Mouse (Mus musculus) adrenal gland, postnatal 10 days (tissue): Measurements from ENCODE around the gene Slc48a1. TPM values are rescaled to one million over a fixed set of nuclear protein-coding genes. Genes with fewer than 3 reads are reported as not detected.

Experiments
- DNase-seq: peaks from one replicate; pipeline ENCODE4 v3.0.0; 2021; ENCODE audit warnings: mixed read lengths
- total RNA-seq, 2 experiments: library from RNA; stranded (reverse); gene quantifications; 2 replicates each; pipeline ENCODE4 v1.2.3; 2021

Gene Slc48a1
- total RNA-seq, 2 experiments from 2014 or later: 66.1 to 78.6 TPM

DNA sequence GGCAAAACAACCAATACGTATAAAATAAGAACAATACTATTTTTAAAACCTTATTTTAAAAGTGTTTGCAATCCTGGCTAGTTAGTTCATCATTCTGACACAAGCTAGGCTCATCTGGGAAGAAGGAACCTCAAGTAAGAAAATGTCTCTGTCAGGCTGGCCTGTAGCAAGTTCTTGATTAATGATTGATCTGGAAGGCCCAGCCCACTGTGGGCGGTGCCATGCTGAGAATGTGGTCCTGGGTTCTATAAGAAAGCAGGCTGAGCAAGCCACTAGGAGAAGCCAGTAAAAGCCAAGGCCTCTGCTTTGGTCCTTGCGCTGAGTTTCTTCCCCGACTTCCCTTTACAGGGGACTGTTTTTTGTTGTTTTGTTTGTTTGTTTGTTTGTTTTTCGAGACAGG, 25.8 kb upstream of the Slc48a1 start:
- DNase-seq: no peak

DNA sequence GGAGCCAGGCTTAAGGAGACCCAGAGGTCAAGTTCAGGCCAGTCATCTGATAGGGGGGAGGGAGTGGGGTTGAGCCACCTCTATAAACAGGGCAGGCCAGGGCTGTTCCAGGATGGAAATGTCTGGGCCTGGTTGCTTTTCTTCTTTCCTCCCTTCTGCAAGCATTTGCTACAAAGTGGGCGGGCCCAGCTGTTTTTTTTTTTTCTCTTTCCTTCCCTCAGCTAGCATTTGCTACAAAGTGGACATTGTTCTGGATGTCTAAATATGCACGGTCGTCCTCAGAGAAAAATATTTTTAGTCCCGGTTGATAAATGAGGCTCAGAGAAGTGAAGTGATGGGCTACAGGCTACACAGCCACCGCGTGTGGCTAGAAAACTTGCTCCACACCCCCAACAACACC, 23.8 kb upstream of the Slc48a1 start:
- DNase-seq: no peak

DNA sequence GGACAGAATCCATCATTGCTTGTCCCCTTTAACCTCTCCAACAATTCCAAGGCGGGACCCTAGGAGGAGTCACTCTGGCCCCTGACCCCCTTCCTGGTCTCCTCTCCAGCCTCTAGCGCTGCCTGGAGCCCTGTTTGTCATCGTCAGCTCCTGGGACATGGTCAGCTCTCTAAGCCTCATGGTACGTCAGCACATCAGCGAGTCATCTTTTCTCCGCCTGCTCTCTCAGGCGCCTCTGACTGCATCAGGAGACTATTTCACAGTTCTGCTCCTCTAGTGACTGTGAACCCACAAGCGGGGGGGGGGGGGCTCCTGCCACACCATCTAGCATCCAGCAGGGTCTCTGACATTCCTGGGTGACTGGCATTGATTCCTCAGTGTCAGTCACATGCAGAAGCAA, 23.0 kb upstream of the Slc48a1 start:
- no peak for DNase-seq

DNA sequence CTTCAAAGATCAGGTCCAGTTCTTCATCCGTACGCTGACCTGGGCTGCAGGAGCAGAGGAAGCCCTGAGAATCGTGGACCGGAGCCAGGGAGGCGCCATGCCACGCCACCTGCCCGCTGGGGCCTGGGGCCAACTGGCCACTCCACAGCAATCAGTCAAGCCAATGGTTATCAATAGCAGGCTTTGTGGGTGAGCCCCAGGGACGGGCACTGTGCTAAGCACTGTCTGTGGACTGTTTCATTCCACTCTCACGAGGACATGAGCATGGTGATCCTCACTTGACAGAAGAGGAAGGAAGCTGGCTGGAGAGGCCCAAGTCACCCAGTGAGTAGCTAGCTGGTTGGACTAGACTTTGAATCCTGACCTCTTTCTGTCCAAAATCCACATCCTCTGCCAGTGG, 18.3 kb upstream of the Slc48a1 start:
- no peak for DNase-seq

DNA sequence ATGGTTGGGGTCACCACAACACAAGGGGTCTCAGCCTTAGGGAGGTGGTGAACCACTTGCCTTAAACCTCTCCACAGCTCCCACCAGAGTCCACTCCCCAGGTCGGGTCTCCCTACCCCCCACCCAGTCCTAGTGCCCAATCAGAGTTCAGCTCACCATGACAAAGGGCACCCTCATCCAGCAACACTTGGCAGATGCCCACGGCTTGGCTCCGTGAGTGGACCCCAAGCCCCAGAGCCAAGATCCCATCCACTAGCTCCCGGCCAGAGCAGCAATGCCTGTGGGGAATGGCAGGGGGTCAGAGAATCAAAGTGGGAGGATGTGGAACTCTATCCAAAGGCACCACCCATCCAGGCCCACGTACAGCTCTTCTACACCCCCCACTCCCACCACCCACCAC, 17.4 kb upstream of the Slc48a1 start:
- DNase-seq: no peak

DNA sequence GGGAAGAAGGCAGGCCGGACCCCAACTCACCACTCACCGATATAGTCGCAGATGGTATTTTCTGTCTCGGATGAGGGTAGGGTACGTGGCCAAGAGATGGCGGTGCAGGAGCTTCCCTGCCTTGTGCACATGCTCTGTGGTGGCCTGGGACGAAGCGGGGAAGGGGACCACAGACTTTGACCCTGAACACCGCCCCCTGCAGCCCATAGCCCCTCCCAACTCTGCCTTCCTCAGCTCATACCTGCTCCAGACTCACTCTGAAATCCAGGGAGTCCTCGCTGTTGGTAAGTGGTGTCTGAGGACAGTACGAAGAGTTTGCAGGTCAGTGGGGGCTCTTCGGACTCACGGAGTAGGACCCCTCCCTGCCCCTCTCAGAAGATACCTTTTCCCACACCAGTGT, 16.9 kb upstream of the Slc48a1 start:
- no peak for DNase-seq

DNA sequence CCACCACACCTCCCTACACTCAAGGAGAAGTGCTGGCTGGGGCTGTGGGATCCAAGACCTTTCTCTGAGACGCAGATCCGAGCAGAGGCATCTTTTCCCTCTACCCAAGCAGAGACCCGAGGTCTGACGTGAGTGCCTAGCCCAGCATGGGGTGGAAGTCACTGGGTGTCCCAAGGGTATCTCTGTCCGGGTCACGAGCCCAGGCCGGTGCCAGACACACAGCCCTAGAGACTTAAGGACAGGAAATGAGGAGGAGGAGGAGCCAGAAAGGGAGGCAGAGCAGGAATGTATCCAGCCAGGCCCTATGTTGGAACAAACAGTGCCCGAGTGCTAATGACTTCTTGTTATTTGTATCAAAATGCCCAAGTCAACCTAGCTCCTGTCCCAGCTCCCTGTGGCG, 15.6 kb upstream of the Slc48a1 start:
- DNase-seq: peak; percentile 57

DNA sequence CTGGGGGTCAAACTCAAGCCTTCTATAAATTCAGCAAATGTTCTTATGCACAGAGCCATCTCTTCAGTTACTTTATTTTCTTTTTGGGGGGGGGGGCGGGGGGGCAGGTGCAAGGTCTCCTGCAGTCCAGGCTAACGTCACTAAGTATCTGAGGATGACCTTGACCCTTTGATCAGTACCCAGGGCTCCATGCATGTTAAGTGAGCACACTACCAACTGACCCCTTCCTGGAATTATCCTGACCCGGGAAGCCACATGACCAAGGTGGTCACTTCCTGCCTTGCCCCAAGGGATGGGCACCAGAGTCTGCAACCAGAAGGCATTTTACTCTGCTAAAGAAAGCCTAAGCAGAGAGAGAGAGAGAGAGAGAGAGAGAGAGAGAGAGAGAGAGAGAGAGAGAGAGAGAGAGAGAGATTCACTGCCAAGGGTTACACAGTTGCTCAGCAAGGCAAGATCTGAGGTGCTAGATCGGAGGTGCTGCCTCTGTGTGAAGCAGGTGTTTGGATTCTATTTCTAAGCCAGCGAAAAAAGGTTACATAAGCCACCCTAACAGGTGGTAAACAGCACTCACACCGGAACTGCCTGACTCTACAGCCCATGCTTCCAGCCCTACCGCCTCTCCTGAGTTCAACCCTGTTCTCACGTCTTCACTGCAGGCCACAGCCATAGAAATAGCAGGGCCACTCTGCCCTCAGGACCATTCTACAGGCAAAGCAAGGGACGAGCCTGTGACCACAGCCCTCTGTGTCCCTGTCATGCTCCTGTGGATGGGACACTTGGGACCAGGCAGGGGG, 14.9 kb upstream of the Slc48a1 start:
- no peak for DNase-seq

DNA sequence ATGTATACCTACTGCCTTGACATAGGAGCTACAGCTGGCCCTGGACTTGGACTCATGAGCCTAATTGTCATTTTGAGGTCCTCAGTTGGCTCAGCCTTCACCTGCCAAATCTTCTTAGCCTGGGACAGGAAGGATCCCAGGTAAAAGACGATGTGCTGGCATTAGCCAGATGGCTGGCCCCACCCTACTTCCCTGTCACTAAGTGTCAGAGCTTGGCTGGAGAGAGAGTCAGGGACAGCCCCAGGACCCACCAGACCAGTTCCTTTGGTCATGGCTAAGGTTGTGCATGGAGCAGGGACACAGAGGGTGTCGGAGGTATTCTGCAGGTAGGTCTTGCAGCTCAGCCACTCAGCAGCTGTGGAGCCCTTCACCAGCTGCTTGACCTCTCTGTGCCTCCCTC, 13.8 kb upstream of the Slc48a1 start:
- DNase-seq: no peak

DNA sequence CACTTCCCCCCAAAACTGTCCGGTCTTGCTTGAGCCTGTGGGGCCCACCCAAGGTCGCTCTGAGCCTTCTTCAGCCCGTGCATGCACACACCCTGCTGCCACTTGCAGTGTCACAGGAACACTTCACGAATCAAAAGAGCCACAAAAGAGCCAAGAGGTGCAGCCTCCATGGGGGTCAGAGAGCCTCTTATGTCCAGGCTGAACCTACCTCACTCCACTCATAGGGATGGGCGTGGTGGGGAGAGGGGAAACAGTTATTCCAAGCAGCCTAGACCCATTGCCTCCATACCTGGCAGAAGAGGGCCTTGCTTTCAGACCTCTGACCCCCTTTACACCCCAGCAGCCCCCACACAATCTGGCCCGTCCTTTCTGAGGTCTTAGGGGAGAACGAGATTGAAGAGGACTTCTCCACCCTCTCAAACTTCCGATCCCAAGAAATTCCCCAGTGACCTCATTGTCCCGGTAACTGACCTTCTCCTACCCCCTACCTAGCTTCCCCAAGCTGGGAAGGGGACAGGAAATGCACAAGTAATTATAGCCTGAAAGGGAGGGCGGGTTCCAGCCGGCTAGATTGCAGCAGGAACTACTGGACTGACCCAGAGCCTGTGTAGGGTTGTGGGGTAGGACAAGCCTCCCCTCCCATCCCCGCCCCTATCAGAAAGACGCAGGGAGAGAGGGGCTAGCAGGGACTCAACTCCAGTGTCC, 13.1 kb upstream of the Slc48a1 start:
- DNase-seq: no peak

DNA sequence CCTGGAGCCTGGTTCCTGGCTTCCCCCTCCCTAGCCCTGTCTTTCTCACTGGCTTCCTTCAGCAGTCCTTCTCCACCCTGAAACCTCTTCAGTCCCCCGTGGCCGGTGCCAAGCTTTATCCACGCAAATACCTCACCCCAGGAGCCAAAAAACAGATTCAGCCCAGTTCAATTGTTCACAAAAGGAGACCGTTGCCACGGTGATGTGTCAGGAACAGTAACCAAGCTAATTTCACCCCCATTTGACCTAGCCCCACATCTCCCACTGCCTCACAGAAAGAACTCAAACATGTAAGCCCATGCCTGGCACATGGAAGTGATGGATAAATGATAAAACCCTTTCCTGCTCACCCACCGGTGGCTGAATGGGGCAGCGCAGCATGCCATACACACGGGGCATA, 12.1 kb upstream of the Slc48a1 start:
- no peak for DNase-seq

DNA sequence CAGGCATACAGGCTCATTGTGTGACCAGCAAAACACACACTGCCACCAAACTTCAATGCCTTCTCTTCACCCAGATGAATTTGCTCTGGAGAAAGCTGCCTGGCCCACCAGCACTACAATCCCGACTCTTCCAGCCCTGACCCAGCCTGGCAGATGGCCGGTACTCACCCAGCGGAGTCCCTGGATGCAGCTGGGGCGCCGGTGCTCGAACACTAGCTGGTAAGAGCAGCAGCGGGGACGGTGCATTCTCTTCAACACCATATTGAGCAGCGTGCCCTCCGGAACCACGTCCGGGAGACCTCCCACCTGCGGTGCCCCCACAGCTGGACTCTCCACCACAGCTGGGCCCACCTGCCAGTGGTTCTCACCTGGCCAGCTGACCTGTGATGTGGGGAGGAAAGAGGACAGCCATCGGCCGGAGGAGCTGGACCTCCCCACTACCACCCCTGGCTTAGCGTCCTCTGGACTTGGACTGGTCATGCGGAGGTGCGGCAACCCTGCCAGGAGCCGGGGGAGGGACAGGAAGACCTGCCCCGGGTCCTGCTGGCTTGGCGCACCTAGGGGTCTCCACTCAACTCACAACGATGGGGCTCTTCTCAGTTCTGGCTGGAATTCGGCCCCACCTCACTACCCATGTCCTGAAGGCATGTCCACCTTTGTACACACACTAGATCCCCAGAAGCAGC, 11.6 kb upstream of the Slc48a1 start:
- DNase-seq: no peak

DNA sequence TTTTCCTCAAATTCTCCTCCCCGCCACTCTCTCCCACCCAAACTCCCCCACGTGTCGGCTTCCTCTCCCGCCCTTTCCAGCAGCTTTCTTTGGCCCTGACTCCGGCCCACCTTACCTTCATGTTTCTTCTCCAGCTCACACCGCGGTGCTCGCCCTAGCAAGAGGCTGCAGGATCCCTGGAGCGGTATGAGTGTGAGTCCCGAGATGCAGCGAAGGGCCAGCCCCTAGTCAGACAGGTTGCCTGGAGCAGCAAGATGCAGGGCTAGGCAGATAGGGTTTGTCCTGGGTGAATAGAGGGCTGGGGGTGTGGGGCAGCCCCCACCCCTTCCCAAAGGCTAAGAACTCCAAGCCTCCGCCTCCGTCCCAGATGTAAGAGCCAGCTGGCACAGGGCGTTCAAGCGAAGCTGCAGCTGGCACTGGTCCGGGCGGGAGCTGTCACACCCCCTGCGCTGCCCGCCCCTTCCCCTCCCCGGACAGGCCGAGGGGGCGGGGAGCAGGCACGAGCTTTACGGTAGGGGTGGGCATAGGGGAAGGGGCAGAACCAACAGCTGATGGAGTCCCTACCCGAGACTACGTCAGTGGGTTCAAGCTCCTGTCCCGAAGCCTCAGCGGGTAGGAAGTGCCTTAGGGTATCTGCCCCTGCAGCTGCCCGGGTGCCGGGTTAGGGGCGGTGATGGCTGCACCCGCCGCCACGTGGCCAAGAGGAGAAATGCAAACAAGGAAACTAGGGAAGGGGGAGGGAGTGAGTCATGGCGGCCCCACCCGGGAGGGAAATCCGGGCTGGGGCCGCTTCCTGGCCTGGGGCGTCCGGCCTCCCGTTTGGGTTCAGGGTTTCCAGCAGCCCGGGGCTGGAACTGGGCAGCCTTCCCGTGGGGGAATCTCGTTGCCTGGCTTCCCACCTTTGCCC, 10.8 kb upstream of the Slc48a1 start, which contains the start of gene Rapgef3:
Gene Rapgef3 (minus strand): TSS at position 693 of the 907 bp plus-strand sequence.
- DNase-seq: peak; percentile 85

DNA sequence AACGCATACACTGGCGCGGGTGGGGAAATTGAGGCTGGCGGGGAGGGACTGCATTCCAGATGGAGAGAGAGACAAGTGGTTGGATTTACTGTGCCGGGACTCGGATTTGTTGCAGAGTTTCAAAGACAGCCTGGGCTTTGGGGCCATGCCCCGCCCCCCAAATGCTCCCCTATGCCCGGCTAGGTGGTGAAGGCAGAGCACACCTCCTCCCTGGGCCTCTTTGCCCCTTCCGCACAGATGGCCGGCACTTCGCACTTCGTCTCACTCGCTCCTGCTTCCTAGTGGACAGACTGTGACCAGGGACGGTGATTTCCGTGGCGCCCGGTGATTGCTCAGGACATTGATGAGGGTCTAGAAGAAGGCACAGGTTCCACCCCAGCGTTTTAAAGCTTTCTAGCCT, 10.1 kb upstream of the Slc48a1 start:
- peak; percentile 57 for DNase-seq

DNA sequence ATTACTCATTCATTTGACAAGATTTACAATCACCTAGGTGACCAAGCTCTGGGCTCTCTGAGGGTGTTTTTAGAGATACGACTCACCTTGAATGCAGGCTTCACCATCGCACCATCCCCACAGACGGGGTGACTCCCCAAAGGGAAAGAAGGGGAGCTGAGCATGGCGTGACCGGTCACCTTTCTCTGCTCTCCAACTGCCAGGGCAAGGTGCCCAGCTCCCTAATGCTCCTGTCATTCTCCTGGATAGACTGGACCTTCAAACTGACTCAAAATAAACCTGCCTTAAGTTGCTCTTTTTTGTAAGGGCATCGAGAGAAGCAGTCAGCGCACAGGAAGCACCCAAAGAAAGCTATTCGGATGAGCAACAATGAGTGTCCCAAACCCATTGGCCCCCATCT, 8.0 kb upstream of the Slc48a1 start:
- no peak for DNase-seq

DNA sequence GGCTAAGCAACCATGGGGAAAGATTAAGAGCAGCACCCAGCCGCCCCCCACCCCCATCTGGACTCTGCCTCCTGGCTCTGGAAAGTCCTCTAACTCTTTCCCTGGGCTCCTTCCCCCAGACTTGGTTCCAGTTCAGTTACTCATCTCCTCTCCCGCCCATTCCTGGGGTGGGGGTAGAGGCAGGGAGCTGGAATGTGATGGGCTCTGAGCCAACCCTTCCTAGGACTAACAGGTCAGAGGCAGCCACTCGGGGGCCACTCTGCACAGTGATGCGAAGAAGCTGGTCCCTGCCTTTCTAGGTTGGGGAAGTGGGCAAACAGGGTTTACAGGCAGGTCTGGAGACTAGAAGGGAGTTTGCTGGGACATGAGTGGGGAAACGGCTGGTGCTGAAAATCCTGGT, 5.2 kb upstream of the Slc48a1 start:
- DNase-seq: peak; percentile 77

DNA sequence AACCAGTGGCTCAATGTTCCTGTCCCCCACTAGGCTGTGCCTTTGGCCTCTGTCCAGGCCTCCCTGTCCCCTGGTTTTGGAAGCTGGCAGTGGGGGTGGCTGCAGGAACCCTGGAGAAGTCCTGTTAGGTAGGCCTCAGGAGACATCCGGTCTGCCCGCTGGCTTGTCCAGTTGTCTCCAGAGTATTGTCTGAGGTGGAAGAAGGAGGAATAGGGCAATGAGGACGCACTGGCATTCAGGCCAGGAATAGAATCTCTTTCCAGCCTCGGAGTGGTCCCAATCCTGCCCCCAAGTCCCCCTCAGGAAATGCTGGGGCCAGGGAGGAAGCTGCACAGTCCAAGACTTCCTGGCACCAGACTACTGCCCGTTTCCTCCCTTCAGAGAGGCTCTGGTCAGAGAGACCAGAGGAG, 4.4 kb upstream of the Slc48a1 start:
- no peak for DNase-seq

DNA sequence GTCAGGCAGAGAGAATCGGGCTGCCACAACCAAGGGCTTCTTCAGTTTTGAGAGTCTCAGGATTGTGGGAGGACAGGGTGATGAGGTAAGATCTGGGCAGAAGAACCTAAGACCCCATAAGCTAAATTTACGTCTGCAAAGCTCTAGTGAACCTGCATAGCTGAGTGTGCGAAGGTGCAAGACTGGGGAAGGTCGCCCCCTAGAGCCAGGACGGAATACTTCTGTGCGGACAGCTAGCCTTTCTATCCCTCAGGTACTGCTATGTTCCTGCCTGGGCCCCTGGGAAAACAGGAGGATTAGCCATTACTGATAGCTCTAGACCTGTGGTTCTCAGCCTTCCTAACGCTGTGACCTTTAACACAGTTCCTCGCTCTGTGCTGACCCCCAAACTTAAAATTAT, 1.8 kb upstream of the Slc48a1 start:
- DNase-seq: peak; percentile 89

DNA sequence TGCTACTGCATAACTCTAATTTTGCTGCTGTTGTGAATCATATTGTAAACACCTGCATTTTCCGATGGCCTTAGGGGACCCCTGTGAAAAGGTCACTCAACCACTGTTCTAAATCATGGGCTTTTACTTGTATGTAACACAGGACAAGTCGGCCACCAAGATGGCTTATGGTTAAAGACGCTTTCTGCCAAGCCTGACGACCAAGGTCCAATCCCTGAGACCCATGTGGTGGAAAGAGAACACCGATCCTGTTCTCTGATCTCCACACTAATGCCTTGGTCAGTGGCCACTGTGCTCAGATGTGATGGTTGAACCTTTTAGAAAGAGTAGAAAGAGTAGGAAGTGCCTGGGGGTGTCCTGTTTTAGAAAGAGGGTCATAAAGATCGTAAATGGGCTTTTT, 1.4 kb upstream of the Slc48a1 start:
- no peak for DNase-seq

DNA sequence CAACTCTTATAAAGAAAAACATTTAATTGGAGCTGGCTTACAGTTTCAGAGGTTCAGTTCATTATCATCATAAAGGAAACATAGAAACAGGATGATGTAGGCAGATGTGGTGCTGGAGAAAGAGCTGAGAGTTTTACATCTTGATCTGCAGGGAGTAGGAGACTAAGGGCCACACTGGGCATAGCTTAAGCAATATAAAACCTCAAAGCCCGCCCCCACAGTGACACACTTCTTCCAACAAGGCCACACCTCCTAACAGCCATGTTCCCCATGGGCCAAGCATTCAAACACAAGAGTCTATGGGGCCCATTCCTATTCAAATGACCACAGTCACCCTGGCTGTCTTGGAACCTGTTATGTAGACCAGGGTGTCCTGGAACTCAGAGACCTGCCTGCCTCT, 1.3 kb downstream of the Slc48a1 start:
- DNase-seq: no peak

DNA sequence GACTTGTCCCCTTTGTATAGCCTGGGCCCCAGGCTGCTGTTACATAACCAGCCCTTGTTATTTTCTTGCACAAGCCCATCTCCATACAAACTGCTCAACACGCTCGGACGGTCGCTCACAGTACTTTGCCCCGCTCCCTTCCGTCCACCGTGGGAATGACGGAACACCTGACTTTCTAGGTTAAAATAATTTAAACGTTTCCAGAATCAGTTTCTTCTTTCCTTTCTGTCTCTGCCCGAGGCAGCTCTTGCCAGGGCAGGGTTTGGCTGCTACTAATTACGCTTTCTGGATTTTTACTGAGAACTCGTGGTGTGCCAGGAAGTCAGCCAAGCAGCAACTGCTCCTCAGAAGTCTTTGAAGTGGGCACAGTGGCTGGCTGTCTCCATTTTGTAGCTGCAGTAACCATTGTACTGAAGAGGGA, 2.3 kb downstream of the Slc48a1 start:
- DNase-seq: no peak
